Mouse (Mus musculus): ENCODE results near the gene Btbd2. TPM values are rescaled to one million over a fixed set of nuclear protein-coding genes. Genes with fewer than 3 reads are reported as not detected.

Btbd2 gene
- polyA plus RNA-seq, 1 experiment from 2014 or later, result 23.5 TPM

- Histone ChIP-seq H3K4me3 (ENCODE audit: low read depth, low read length) (no peak overlapping the region), H3K9me3 (ENCODE audit: control insufficient read depth) (no peaks in the 10 kb centered on the region), H3K4me1 (replicated peaks; ENCODE audit: control insufficient read depth, insufficient read depth, low read length) (no peaks in the 10 kb centered on the region; the same call in 1 of the 2 replicates), H3K27me3 (replicated peaks; ENCODE audit: control insufficient read depth, insufficient read depth, low read length) (no peaks in the 10 kb centered on the region), H3K9ac (ENCODE audit: low read depth, low read length) (no peak overlapping the region), H3K27ac (ENCODE audit: low read depth, low read length) (no peak overlapping the region), H3K4me2 (replicated peaks; ENCODE audit: low read depth) (no peak overlapping the region), H3K36me3 (ENCODE audit: control insufficient read depth, insufficient read depth) (peaks cover 3% of the 10 kb centered on the region)
- no peak for ATAC-seq
- WGBS, result 87% methylated on average over 9 of the region's 9 CpGs
- TF ChIP-seq CTCF (IDR thresholded peaks at IDR 0.05; ENCODE audit: low read depth), result no peak
Observed at GRCm38 (mm10) chr10:80620365-80620764, 36.5 kb downstream of the Btbd2 start.

- H3K36me3 ChIP-seq (ENCODE audit: control insufficient read depth, insufficient read depth), result peaks cover 10% of the 10 kb centered on the region
- H3K4me1 ChIP-seq (replicated peaks; ENCODE audit: control insufficient read depth, insufficient read depth, low read length), result no peaks in the 10 kb centered on the region; the same call in 1 of the 2 replicates
- H3K27ac ChIP-seq (ENCODE audit: low read depth, low read length), result no peak overlapping the region
- no peak overlapping the region for H3K4me2 ChIP-seq (replicated peaks; ENCODE audit: low read depth)
- TF ChIP-seq CTCF (IDR thresholded peaks at IDR 0.05; ENCODE audit: low read depth), result no peak
- H3K9ac ChIP-seq (ENCODE audit: low read depth, low read length), result no peak overlapping the region
- H3K9me3 ChIP-seq (ENCODE audit: control insufficient read depth), result no peaks in the 10 kb centered on the region
- WGBS, result 48% methylated on average over 8 of the region's 8 CpGs
- H3K4me3 ChIP-seq (ENCODE audit: low read depth, low read length), result no peak overlapping the region
- H3K27me3 ChIP-seq (replicated peaks; ENCODE audit: control insufficient read depth, insufficient read depth, low read length), result no peaks in the 10 kb centered on the region
- no peak for ATAC-seq
Observed at GRCm38 (mm10) chr10:80619465-80620244, 37.2 kb downstream of the Btbd2 start.

GRCm38 (mm10) chr10:80618181-80618580 is 38.7 kb downstream of the Btbd2 start:
- H3K9me3 ChIP-seq (ENCODE audit: control insufficient read depth), result no peaks in the 10 kb centered on the region
- no peak for TF ChIP-seq CTCF (IDR thresholded peaks at IDR 0.05; ENCODE audit: low read depth)
- H3K4me3 ChIP-seq (ENCODE audit: low read depth, low read length), result no peak overlapping the region
- H3K4me2 ChIP-seq (replicated peaks; ENCODE audit: low read depth), result no peak overlapping the region
- H3K4me1 ChIP-seq (replicated peaks; ENCODE audit: control insufficient read depth, insufficient read depth, low read length), result no peaks in the 10 kb centered on the region; the same call in 1 of the 2 replicates
- H3K27me3 ChIP-seq (replicated peaks; ENCODE audit: control insufficient read depth, insufficient read depth, low read length), result no peaks in the 10 kb centered on the region
- H3K9ac ChIP-seq (ENCODE audit: low read depth, low read length), result no peak overlapping the region
- WGBS, result 71% methylated on average over 9 of the region's 9 CpGs
- no peak overlapping the region for H3K27ac ChIP-seq (ENCODE audit: low read depth, low read length)
- ATAC-seq, result no peak
- H3K36me3 ChIP-seq (ENCODE audit: control insufficient read depth, insufficient read depth), result peaks cover 24% of the 10 kb centered on the region

GRCm38 (mm10) chr10:80614351-80614750 is 42.5 kb downstream of the Btbd2 start:
- no peak overlapping the region for H3K27ac ChIP-seq (ENCODE audit: low read depth, low read length)
- H3K9ac ChIP-seq (ENCODE audit: low read depth, low read length), result no peak overlapping the region
- WGBS, result 87% methylated on average over 6 of the region's 6 CpGs
- peaks cover 43% of the 10 kb centered on the region for H3K36me3 ChIP-seq (ENCODE audit: control insufficient read depth, insufficient read depth)
- no peak overlapping the region for H3K4me3 ChIP-seq (ENCODE audit: low read depth, low read length)
- no peaks in the 10 kb centered on the region for H3K4me1 ChIP-seq (replicated peaks; ENCODE audit: control insufficient read depth, insufficient read depth, low read length)
- ATAC-seq, result no peak
- H3K4me2 ChIP-seq (replicated peaks; ENCODE audit: low read depth), result no peak overlapping the region
- no peak for TF ChIP-seq CTCF (IDR thresholded peaks at IDR 0.05; ENCODE audit: low read depth)
- H3K27me3 ChIP-seq (replicated peaks; ENCODE audit: control insufficient read depth, insufficient read depth, low read length), result no peaks in the 10 kb centered on the region
- no peaks in the 10 kb centered on the region for H3K9me3 ChIP-seq (ENCODE audit: control insufficient read depth)

- no peak for TF ChIP-seq CTCF (IDR thresholded peaks at IDR 0.05; ENCODE audit: low read depth)
- H3K4me2 ChIP-seq (replicated peaks; ENCODE audit: low read depth), result no peak overlapping the region
- H3K27ac ChIP-seq (ENCODE audit: low read depth, low read length), result no peak overlapping the region
- ATAC-seq, result no peak
- no peaks in the 10 kb centered on the region for H3K4me1 ChIP-seq (replicated peaks; ENCODE audit: control insufficient read depth, insufficient read depth, low read length)
- peaks cover 44% of the 10 kb centered on the region for H3K36me3 ChIP-seq (ENCODE audit: control insufficient read depth, insufficient read depth)
- H3K9ac ChIP-seq (ENCODE audit: low read depth, low read length), result no peak overlapping the region
- H3K9me3 ChIP-seq (ENCODE audit: control insufficient read depth), result no peaks in the 10 kb centered on the region
- H3K27me3 ChIP-seq (replicated peaks; ENCODE audit: control insufficient read depth, insufficient read depth, low read length), result no peaks in the 10 kb centered on the region
- 82% methylated on average over 3 of the region's 3 CpGs for WGBS
- H3K4me3 ChIP-seq (ENCODE audit: low read depth, low read length), result no peak overlapping the region
Observed at GRCm38 (mm10) chr10:80613821-80614220, 43.0 kb downstream of the Btbd2 start.

- H3K9me3 ChIP-seq (ENCODE audit: control insufficient read depth), result no peaks in the 10 kb centered on the region
- H3K4me2 ChIP-seq (replicated peaks; ENCODE audit: low read depth), result no peak overlapping the region
- H3K27ac ChIP-seq (ENCODE audit: low read depth, low read length), result no peak overlapping the region
- no peak for ATAC-seq
- no peaks in the 10 kb centered on the region for H3K27me3 ChIP-seq (replicated peaks; ENCODE audit: control insufficient read depth, insufficient read depth, low read length)
- H3K9ac ChIP-seq (ENCODE audit: low read depth, low read length), result no peak overlapping the region
- H3K36me3 ChIP-seq (ENCODE audit: control insufficient read depth, insufficient read depth), result peaks cover 63% of the 10 kb centered on the region
- no peaks in the 10 kb centered on the region for H3K4me1 ChIP-seq (replicated peaks; ENCODE audit: control insufficient read depth, insufficient read depth, low read length)
- no peak for TF ChIP-seq CTCF (IDR thresholded peaks at IDR 0.05; ENCODE audit: low read depth)
- H3K4me3 ChIP-seq (ENCODE audit: low read depth, low read length), result no peak overlapping the region
- WGBS, result 93% methylated on average over 3 of the region's 3 CpGs
Observed at GRCm38 (mm10) chr10:80611905-80612304, 45.0 kb downstream of the Btbd2 start.

All from intestine, postnatal 0 days (tissue).